Mouse (Mus musculus) small intestine, adult 2 months (tissue): Measurements from ENCODE around the gene Unc13b. TPM values are rescaled to one million over a fixed set of nuclear protein-coding genes. Genes with fewer than 3 reads are reported as not detected.

Source experiments
- H3K27ac ChIP-seq: fragments of 200-500 bp; 2 replicates; pipeline ENCODE4 v1.5.1; 2012; ENCODE audit warnings: low read depth, low read length, control low read depth, inconsistent platforms; ENCODE audit not compliant: insufficient read depth
- H3K27me3 ChIP-seq: fragments of 200-500 bp; 2 replicates; pipeline ENCODE4 v1.6.1; 2012; ENCODE audit warnings: mild to moderate bottlenecking, moderate library complexity, low read length, inconsistent platforms; ENCODE audit not compliant: control insufficient read depth, insufficient read depth
- H3K36me3 ChIP-seq: fragments of 200-500 bp; 2 replicates; pipeline ENCODE4 v1.6.1; 2012; ENCODE audit warnings: mild to moderate bottlenecking, low read length, control low read depth, inconsistent platforms; ENCODE audit not compliant: control insufficient read depth, insufficient read depth
- H3K4me1 ChIP-seq: fragments of 200-500 bp; 2 replicates; pipeline ENCODE4 v1.6.1; 2012; ENCODE audit warnings: low read length, inconsistent platforms, mixed read lengths; ENCODE audit not compliant: control insufficient read depth, insufficient read depth, insufficient read length
- H3K4me3 ChIP-seq: fragments of 200-500 bp; 2 replicates; pipeline ENCODE4 v1.5.1; 2012; ENCODE audit warnings: low read depth, mild to moderate bottlenecking, control low read depth, inconsistent platforms, low read length, moderate library complexity
- CTCF ChIP-seq: fragments of 200-500 bp; IDR thresholded peaks from 2 replicates; pipeline ENCODE4 v1.5.1; 2012; ENCODE audit warnings: low read depth, mild to moderate bottlenecking, control low read depth, inconsistent platforms, low read length, moderate library complexity, mixed read lengths; ENCODE audit not compliant: insufficient replicate concordance, insufficient read length; ENCODE audit errors: extremely low read depth
- POLR2A ChIP-seq: fragments of 200-500 bp; IDR thresholded peaks from 2 replicates; pipeline ENCODE4 v1.6.1; 2012; ENCODE audit warnings: low read depth, mild to moderate bottlenecking, control low read depth, inconsistent platforms, low read length, moderate library complexity
- WGBS: fragments of 180-500 bp; shearing (Covaris S2); methylation state at CpG from one replicate; pipeline ENCODE4 v1.1.7; 2018; 5-methylcytosine and 5-hydroxymethylcytosine counted together
- polyA plus RNA-seq: library from polyadenylated mRNA; depleted of rRNA; stranded (reverse); fragments of >200 nt; gene quantifications from 2 replicates; pipeline ENCODE4 v1.2.3, GENCODE M21; 2012

Unc13b gene
- polyA plus RNA-seq, 1 experiment = 7.0 TPM

- Histone ChIP-seq H3K4me1 (peaks cover 7% of the 10 kb centered on the region; the same call in 1 of the 2 replicates), H3K4me3 (no peak overlapping the region), H3K36me3 (peaks cover 47% of the 10 kb centered on the region), H3K27me3 (no peaks in the 10 kb centered on the region), H3K27ac (no peak overlapping the region)
- WGBS = 92% methylated on average over 16 of the region's 16 CpGs
- no peak for TF ChIP-seq CTCF
- TF ChIP-seq POLR2A = no peak
These were observed 37.9 kb upstream of the Unc13b start for GRCm38 (mm10) chr4:43020876-43021275.

GRCm38 (mm10) chr4:43021341-43021740, 37.4 kb upstream of the Unc13b start:
- 87% methylated on average over 17 of the region's 17 CpGs for WGBS

GRCm38 (mm10) chr4:43024673-43025072, 34.1 kb upstream of the Unc13b start:
- peak overlapping the region; percentile 76 for H3K4me3 ChIP-seq
- H3K27me3 ChIP-seq = no peaks in the 10 kb centered on the region
- no peak for TF ChIP-seq CTCF
- no peak for TF ChIP-seq POLR2A
- no peak overlapping the region for H3K27ac ChIP-seq
- 67% methylated on average over 14 of the region's 14 CpGs for WGBS
- H3K36me3 ChIP-seq = peaks cover 37% of the 10 kb centered on the region
- peaks cover 7% of the 10 kb centered on the region; the same call in 1 of the 2 replicates for H3K4me1 ChIP-seq

More at GRCm38 (mm10) chr4:43021341-43021740, 37.4 kb upstream of the Unc13b start:
- Histone ChIP-seq H3K4me3 (no peak overlapping the region), H3K27me3 (no peaks in the 10 kb centered on the region), H3K36me3 (peaks cover 47% of the 10 kb centered on the region), H3K4me1 (peaks cover 7% of the 10 kb centered on the region; the same call in 1 of the 2 replicates), H3K27ac (no peak overlapping the region)
- TF ChIP-seq POLR2A (no peak), CTCF (no peak)

- H3K4me1 ChIP-seq = peaks cover 9% of the 10 kb centered on the region; the same call in 1 of the 2 replicates
- H3K4me3 ChIP-seq = peak within 1 kb of the TSS; percentile 76
- WGBS = 5% methylated on average over 42 of the region's 42 CpGs
- H3K27ac ChIP-seq = peak within 1 kb of the TSS; percentile 91
- peak; percentile 64 for TF ChIP-seq POLR2A
- TF ChIP-seq CTCF = peak; percentile 81
- peaks cover 33% of the 10 kb centered on the region for H3K36me3 ChIP-seq
- no peaks in the 10 kb centered on the region for H3K27me3 ChIP-seq
These were observed 33.4 kb upstream of the Unc13b start, which contains the start of gene Pigo for GRCm38 (mm10) chr4:43025084-43025960. Pigo (minus strand) TSS chr4:43025819.

GRCm38 (mm10) chr4:43029121-43029520, 29.6 kb upstream of the Unc13b start:
- Histone ChIP-seq H3K4me1 (peaks cover 15% of the 10 kb centered on the region; the same call in 1 of the 2 replicates), H3K36me3 (peaks cover 20% of the 10 kb centered on the region), H3K27me3 (no peaks in the 10 kb centered on the region), H3K27ac (no peak overlapping the region), H3K4me3 (no peak overlapping the region)
- TF ChIP-seq CTCF (no peak), POLR2A (no peak)
- WGBS = 91% methylated on average over 7 of the region's 7 CpGs

GRCm38 (mm10) chr4:43029749-43030148, 29.0 kb upstream of the Unc13b start:
- no peak overlapping the region for H3K27ac ChIP-seq
- H3K27me3 ChIP-seq = no peaks in the 10 kb centered on the region
- TF ChIP-seq POLR2A = no peak
- no peak for TF ChIP-seq CTCF
- peaks cover 11% of the 10 kb centered on the region; the same call in 1 of the 2 replicates for H3K4me1 ChIP-seq
- peaks cover 26% of the 10 kb centered on the region for H3K36me3 ChIP-seq
- H3K4me3 ChIP-seq = no peak overlapping the region
- WGBS = 91% methylated on average over 9 of the region's 9 CpGs

GRCm38 (mm10) chr4:43030352-43030751, 28.4 kb upstream of the Unc13b start:
- 39% methylated on average over 9 of the region's 9 CpGs for WGBS
- no peaks in the 10 kb centered on the region for H3K27me3 ChIP-seq
- peaks cover 7% of the 10 kb centered on the region; the same call in 1 of the 2 replicates for H3K4me1 ChIP-seq
- peaks cover 28% of the 10 kb centered on the region for H3K36me3 ChIP-seq
- TF ChIP-seq CTCF = no peak
- TF ChIP-seq POLR2A = no peak
- H3K4me3 ChIP-seq = peak overlapping the region; percentile 91; the same call in 1 of the 2 replicates
- H3K27ac ChIP-seq = no peak overlapping the region
